Mouse (Mus musculus) ovary, adult 10 weeks (tissue): ENCODE results near the gene Gm10230. TPM values are rescaled to one million over a fixed set of nuclear protein-coding genes. Genes with fewer than 3 reads are reported as not detected.

Experiments
- polyA plus RNA-seq: library from polyadenylated mRNA; stranded (reverse); fragments of 350-450 nt; fragmentation: Illumina TruSeq; extraction: RNeasy Lipid Tissue Mini Kit (QIAGEN cat#74804); gene quantifications from one replicate; pipeline ENCODE4 v1.2.3, GENCODE M21; 2014

Gene Gm10230
- polyA plus RNA-seq: not detected

DNA sequence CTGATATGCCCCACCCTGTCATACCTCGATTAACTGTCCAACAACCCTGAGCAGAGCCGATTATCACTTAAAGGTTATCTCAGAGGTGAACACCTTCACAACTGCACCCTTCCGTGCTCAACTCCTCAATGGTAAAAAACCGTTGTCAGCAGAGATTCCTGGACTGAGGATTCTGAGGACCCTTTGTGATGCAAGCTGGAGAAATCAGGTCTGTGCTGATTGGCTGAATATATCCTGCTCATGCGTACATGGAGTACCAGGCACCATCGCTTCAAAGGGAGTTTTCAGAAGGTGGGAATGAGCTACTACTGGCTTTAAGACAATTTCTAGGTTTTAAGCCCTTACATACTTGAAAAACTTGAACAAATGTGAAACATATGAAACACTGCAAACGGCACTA lies at the start of gene Gm10230:
TSS of gene Gm10230 (minus strand) at position 101 of the 400 bp plus-strand sequence.

